Mouse (Mus musculus): ENCODE results near the gene Pde1c. TPM values are rescaled to one million over a fixed set of nuclear protein-coding genes. Genes with fewer than 3 reads are reported as not detected.

Pde1c gene
- total RNA-seq, 2 experiments from 2014 or later: 0.85 to 2.1 TPM

GRCm38 (mm10) chr6:56168736-56169135, 400.2 kb downstream of the Pde1c start:
- no peak for ATAC-seq (replicated peaks; ENCODE audit: low FRiP score, poor library complexity, severe bottlenecking)

- no peak for ATAC-seq (replicated peaks; ENCODE audit: low FRiP score, poor library complexity, severe bottlenecking)
Observed at GRCm38 (mm10) chr6:56158217-56158616, 410.7 kb downstream of the Pde1c start.

GRCm38 (mm10) chr6:56156836-56157235, 412.1 kb downstream of the Pde1c start:
- no peak for ATAC-seq (replicated peaks; ENCODE audit: low FRiP score, poor library complexity, severe bottlenecking)

GRCm38 (mm10) chr6:56130493-56131159, 438.3 kb downstream of the Pde1c start:
- ATAC-seq (replicated peaks; ENCODE audit: low FRiP score, poor library complexity, severe bottlenecking): no peak

- no peak for ATAC-seq (replicated peaks; ENCODE audit: low FRiP score, poor library complexity, severe bottlenecking)
Observed at GRCm38 (mm10) chr6:56099520-56100101, 469.3 kb downstream of the Pde1c start.

GRCm38 (mm10) chr6:56098427-56098826, 470.5 kb downstream of the Pde1c start:
- no peak for ATAC-seq (replicated peaks; ENCODE audit: low FRiP score, poor library complexity, severe bottlenecking)

GRCm38 (mm10) chr6:56076378-56076805, 492.5 kb downstream of the Pde1c start:
- ATAC-seq (replicated peaks; ENCODE audit: low FRiP score, poor library complexity, severe bottlenecking): no peak

GRCm38 (mm10) chr6:56068516-56068915, 500.4 kb downstream of the Pde1c start:
- ATAC-seq (replicated peaks; ENCODE audit: low FRiP score, poor library complexity, severe bottlenecking): no peak

- no peak for ATAC-seq (replicated peaks; ENCODE audit: low FRiP score, poor library complexity, severe bottlenecking)
Observed at GRCm38 (mm10) chr6:56066632-56067282, 502.1 kb downstream of the Pde1c start.

GRCm38 (mm10) chr6:56063736-56064135, 505.2 kb downstream of the Pde1c start:
- ATAC-seq (replicated peaks; ENCODE audit: low FRiP score, poor library complexity, severe bottlenecking): no peak

GRCm38 (mm10) chr6:56049104-56049503, 519.8 kb downstream of the Pde1c start:
- ATAC-seq (replicated peaks; ENCODE audit: low FRiP score, poor library complexity, severe bottlenecking): no peak

- no peak for ATAC-seq (replicated peaks; ENCODE audit: low FRiP score, poor library complexity, severe bottlenecking)
Observed at GRCm38 (mm10) chr6:56048580-56048979, 520.3 kb downstream of the Pde1c start.

- no peak for ATAC-seq (replicated peaks; ENCODE audit: low FRiP score, poor library complexity, severe bottlenecking)
Observed at GRCm38 (mm10) chr6:56044716-56045115, 524.2 kb downstream of the Pde1c start.

- ATAC-seq (replicated peaks; ENCODE audit: low FRiP score, poor library complexity, severe bottlenecking): no peak
Observed at GRCm38 (mm10) chr6:56044270-56044669, 524.6 kb downstream of the Pde1c start.

GRCm38 (mm10) chr6:56039476-56040055, 529.3 kb downstream of the Pde1c start:
- ATAC-seq (replicated peaks; ENCODE audit: low FRiP score, poor library complexity, severe bottlenecking): no peak

- no peak for ATAC-seq (replicated peaks; ENCODE audit: low FRiP score, poor library complexity, severe bottlenecking)
Observed at GRCm38 (mm10) chr6:56035054-56035453, 533.8 kb downstream of the Pde1c start.

GRCm38 (mm10) chr6:56032231-56032630, 536.7 kb downstream of the Pde1c start:
- no peak for ATAC-seq (replicated peaks; ENCODE audit: low FRiP score, poor library complexity, severe bottlenecking)

GRCm38 (mm10) chr6:56029986-56030385, 538.9 kb downstream of the Pde1c start:
- no peak for ATAC-seq (replicated peaks; ENCODE audit: low FRiP score, poor library complexity, severe bottlenecking)

GRCm38 (mm10) chr6:56027966-56028365, 540.9 kb downstream of the Pde1c start:
- no peak for ATAC-seq (replicated peaks; ENCODE audit: low FRiP score, poor library complexity, severe bottlenecking)

- no peak for ATAC-seq (replicated peaks; ENCODE audit: low FRiP score, poor library complexity, severe bottlenecking)
Observed at GRCm38 (mm10) chr6:56027318-56027717, 541.6 kb downstream of the Pde1c start.

- no peak for ATAC-seq (replicated peaks; ENCODE audit: low FRiP score, poor library complexity, severe bottlenecking)
Observed at GRCm38 (mm10) chr6:56025533-56025932, 543.4 kb downstream of the Pde1c start.

Measured in erythroblast, adult 5-6 weeks (primary cell).